Mouse (Mus musculus): Measurements from ENCODE around the gene Zswim4. TPM values are rescaled to one million over a fixed set of nuclear protein-coding genes. Genes with fewer than 3 reads are reported as not detected.
A peak's percentile ranks its signal among the peaks of the same experiment; 100 is the strongest.

Zswim4 gene
- polyA plus RNA-seq, 1 experiment from 2014 or later = 7.9 TPM

DNA sequence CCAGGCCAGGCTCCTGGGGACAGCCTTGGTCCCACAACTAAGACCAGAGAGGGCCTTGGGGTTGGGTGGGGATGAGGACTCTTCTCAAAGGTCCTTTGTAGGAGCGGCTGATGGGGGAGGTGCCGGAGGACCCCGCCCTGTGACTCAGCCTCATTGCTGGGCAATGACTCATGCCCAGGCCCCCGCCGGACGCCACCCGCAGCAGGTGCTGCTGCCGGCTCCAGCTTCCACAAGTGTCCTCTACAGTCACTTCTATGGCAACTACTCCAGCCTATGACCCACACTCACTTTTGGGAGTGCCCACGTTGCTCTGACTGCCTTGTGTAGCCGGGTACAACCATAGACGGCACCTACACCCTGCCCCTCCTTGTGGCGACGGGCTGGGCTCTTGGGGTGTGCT, 44.8 kb downstream of the Zswim4 start:
- Histone ChIP-seq H3K36me3 (ENCODE audit: control insufficient read depth, insufficient read depth, low read length) (no peaks in the 10 kb centered on the region), H3K4me2 (peak overlapping the region; percentile 63), H3K4me1 (replicated peaks; ENCODE audit: control insufficient read depth, insufficient read depth, low read length) (peaks cover 14% of the 10 kb centered on the region), H3K4me3 (ENCODE audit: low read depth, low read length) (peak overlapping the region; percentile 40), H3K9ac (ENCODE audit: low read depth, low read length) (peak overlapping the region; percentile 70), H3K27me3 (replicated peaks; ENCODE audit: control insufficient read depth, insufficient read depth, low read length) (no peaks in the 10 kb centered on the region), H3K27ac (ENCODE audit: low read depth, low read length) (peak overlapping the region; percentile 85), H3K9me3 (ENCODE audit: control insufficient read depth, low read length) (no peaks in the 10 kb centered on the region)
- peak; percentile 71 for ATAC-seq (replicated peaks; ENCODE audit: low FRiP score)
- DNase-seq (ENCODE audit: low spot score) = peak; percentile 64
- 33% methylated on average over 13 of the region's 13 CpGs for WGBS

DNA sequence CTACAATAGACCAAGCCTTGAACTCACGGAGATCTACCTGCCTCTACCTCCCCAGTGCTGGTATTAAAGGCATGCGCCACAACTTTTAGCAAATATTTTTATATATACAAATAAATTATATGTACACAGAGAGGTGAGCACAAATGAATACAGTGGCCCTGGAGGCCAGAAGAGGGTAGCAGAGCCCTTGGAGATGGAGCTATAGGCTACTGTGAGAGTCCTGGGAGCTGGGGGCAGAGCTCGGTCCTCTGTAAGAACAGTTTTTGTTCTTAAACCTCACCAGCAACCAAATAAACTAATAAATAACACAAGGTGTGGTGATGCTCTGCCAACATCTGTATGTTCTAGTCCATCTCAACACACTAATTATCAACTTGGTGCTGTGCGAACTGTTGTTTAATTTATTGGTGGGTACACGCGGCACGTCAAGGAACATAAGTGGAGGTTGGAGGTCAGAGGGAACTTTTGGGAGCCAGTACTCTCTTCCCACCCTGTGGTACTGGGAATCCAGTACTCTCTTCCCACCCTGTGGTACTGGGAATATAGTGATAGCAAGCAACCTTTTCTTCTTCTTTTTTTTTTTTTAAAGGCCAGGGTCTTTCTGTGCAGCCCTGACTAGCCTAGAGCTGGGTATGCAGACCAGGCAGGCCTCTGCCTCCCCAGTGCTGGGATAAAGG, 46.5 kb downstream of the Zswim4 start:
- Histone ChIP-seq H3K27ac (ENCODE audit: low read depth, low read length) (no peak overlapping the region), H3K4me1 (replicated peaks; ENCODE audit: control insufficient read depth, insufficient read depth, low read length) (peaks cover 18% of the 10 kb centered on the region)
- WGBS = 92% methylated on average over 7 of the region's 7 CpGs

DNA sequence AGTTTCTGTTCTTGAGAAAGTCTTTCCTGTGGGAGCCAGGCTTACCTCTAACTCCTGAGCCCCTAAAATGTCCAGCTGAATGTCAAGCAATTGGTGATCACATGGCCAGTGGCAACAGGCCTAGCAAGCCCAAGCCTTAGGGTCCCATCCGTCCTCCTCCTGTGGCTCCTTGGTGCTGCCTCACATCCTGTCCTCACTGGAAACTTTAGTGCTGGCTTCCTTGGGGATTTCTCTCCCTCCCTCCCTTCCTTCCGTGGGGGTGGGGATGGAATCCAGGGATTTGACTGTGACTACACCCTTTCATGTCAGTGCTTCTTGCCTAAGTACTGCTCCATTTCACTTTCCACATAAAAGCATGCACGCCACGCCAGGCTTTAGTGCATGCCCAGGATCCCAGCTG, 47.3 kb downstream of the Zswim4 start:
- H3K36me3 ChIP-seq (ENCODE audit: control insufficient read depth, insufficient read depth, low read length) = no peaks in the 10 kb centered on the region
- no peak overlapping the region for H3K9ac ChIP-seq (ENCODE audit: low read depth, low read length)
- H3K4me3 ChIP-seq (ENCODE audit: low read depth, low read length) = no peak overlapping the region
- peaks cover 18% of the 10 kb centered on the region for H3K4me1 ChIP-seq (replicated peaks; ENCODE audit: control insufficient read depth, insufficient read depth, low read length)
- ATAC-seq (replicated peaks; ENCODE audit: low FRiP score) (no peak), DNase-seq (ENCODE audit: low spot score) (no peak)
- H3K27me3 ChIP-seq (replicated peaks; ENCODE audit: control insufficient read depth, insufficient read depth, low read length) = peaks cover 4% of the 10 kb centered on the region
- no peak overlapping the region for H3K4me2 ChIP-seq
- WGBS = 69% methylated on average over 4 of the region's 4 CpGs
- no peaks in the 10 kb centered on the region for H3K9me3 ChIP-seq (ENCODE audit: control insufficient read depth, low read length)
- H3K27ac ChIP-seq (ENCODE audit: low read depth, low read length) = no peak overlapping the region

More for the DNA sequence above, 46.5 kb downstream of the Zswim4 start:
- ATAC-seq (replicated peaks; ENCODE audit: low FRiP score) = no peak
- Histone ChIP-seq H3K4me2 (no peak overlapping the region), H3K27me3 (replicated peaks; ENCODE audit: control insufficient read depth, insufficient read depth, low read length) (no peaks in the 10 kb centered on the region), H3K9ac (ENCODE audit: low read depth, low read length) (no peak overlapping the region), H3K9me3 (ENCODE audit: control insufficient read depth, low read length) (no peaks in the 10 kb centered on the region), H3K4me3 (ENCODE audit: low read depth, low read length) (no peak overlapping the region), H3K36me3 (ENCODE audit: control insufficient read depth, insufficient read depth, low read length) (no peaks in the 10 kb centered on the region)
- no peak for DNase-seq (ENCODE audit: low spot score)

DNA sequence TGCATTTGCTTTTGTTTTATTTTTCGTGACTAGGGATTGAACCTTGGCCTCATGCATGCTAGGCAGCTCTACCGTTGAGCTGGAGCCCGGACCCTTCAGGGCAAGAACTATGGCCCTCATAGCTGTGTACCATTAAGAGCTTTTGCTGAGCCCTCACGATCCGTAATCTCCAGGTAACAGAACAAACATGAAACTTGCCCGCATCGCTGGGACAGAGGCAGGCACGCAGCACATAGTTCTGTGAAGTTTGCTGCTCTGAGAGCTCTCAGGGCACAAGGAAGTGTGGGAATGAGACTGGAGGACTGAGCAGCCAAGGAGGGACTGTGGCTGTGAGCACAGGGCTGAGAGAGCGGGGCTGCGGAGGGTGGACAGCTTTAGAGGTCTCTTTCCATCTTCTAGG, 48.2 kb downstream of the Zswim4 start:
- WGBS = 82% methylated on average over 10 of the region's 10 CpGs
- Histone ChIP-seq H3K27me3 (replicated peaks; ENCODE audit: control insufficient read depth, insufficient read depth, low read length) (peaks cover 13% of the 10 kb centered on the region), H3K36me3 (ENCODE audit: control insufficient read depth, insufficient read depth, low read length) (no peaks in the 10 kb centered on the region), H3K4me3 (ENCODE audit: low read depth, low read length) (no peak overlapping the region), H3K9ac (ENCODE audit: low read depth, low read length) (no peak overlapping the region), H3K9me3 (ENCODE audit: control insufficient read depth, low read length) (no peaks in the 10 kb centered on the region), H3K4me1 (replicated peaks; ENCODE audit: control insufficient read depth, insufficient read depth, low read length) (peaks cover 18% of the 10 kb centered on the region), H3K27ac (ENCODE audit: low read depth, low read length) (no peak overlapping the region), H3K4me2 (no peak overlapping the region)
- no peak for DNase-seq (ENCODE audit: low spot score)
- no peak for ATAC-seq (replicated peaks; ENCODE audit: low FRiP score)

DNA sequence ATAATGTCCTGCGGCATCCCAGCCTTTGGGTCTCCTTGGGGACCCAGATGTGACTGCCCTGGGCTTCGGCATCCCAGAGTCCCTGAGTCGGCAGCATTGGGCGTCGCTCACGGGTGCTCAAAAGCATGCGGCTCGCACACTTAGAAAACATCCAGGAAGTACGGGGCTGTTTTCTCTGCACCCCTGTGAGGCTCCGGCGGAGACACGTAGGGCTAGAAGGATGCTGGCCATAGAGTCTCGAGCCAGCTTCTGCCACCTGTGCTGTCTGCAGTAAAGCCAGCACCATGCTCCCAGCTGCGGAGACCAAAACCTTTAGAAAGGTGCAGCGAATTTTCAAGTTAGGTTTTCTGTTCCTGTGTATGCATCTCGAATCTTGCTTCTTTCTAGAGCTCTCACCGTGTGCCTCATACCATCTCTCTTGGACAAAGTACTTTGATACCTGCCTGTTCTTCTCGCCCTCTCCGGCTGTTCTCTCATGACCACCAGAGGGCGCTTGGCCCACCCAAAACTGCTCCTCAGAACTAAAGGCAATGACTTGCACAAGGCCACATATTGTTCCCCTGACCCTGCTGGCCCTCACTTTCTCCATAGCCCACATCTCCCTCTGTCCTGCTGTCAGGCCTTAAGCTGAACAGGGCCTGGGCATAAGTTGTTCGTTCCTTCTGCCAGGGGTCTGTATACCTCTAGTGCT, 49.6 kb downstream of the Zswim4 start:
- no peaks in the 10 kb centered on the region for H3K9me3 ChIP-seq (ENCODE audit: control insufficient read depth, low read length)
- peak overlapping the region; percentile 32; the same call in 1 of the 2 replicates for H3K27ac ChIP-seq (ENCODE audit: low read depth, low read length)
- H3K4me3 ChIP-seq (ENCODE audit: low read depth, low read length) = peak overlapping the region; percentile 53
- DNase-seq (ENCODE audit: low spot score) = peak; percentile 76
- peak overlapping the region; percentile 95 for H3K4me2 ChIP-seq
- peaks cover 25% of the 10 kb centered on the region for H3K27me3 ChIP-seq (replicated peaks; ENCODE audit: control insufficient read depth, insufficient read depth, low read length)
- H3K4me1 ChIP-seq (replicated peaks; ENCODE audit: control insufficient read depth, insufficient read depth, low read length) = peaks cover 17% of the 10 kb centered on the region
- no peaks in the 10 kb centered on the region for H3K36me3 ChIP-seq (ENCODE audit: control insufficient read depth, insufficient read depth, low read length)
- H3K9ac ChIP-seq (ENCODE audit: low read depth, low read length) = peak overlapping the region; percentile 60
- 3% methylated on average over 21 of the region's 21 CpGs for WGBS
- ATAC-seq (replicated peaks; ENCODE audit: low FRiP score) = peak; percentile 59

DNA sequence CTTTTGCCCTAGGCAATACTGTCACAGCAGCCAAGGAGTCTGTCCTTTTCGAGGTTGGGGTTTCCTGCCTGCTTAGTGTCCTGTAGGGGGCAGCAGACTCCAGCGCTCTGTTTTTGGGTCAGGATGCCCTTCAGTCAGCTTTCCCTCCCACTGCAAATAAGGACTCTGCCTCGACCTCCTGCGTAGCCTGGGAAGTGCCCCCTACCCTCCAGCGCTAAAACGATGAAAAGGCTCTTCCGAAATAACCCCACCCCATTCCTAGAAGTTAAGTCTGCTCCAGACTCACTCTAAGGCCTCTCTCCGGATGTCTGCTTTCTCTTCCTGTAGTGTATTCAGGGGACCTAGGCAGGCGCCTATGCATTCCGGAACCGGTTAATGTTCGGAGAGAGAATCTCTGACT, 50.3 kb downstream of the Zswim4 start:
- Histone ChIP-seq H3K27me3 (replicated peaks; ENCODE audit: control insufficient read depth, insufficient read depth, low read length) (peaks cover 25% of the 10 kb centered on the region), H3K4me3 (ENCODE audit: low read depth, low read length) (peak overlapping the region; percentile 53)

DNA sequence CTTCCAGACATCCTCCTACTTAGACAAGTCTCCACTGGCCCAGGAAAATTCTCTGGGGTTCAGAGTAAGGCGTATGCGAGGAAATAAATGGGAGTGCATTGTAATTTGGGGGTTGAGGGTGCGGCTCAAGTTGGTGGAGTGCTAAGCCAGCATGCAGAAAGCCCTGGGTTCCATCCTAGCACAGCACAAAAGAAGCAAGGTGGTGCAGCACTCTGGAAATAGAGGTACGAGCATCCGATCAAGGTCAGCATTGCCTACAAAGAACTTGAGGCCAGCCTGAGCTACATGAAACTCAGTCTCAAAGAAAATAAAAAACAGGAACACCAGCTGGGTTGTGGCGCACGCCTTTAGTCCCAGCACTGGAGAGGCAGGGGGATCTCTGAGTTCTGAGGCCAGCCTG, 51.7 kb downstream of the Zswim4 start, which contains the start of gene Nanos3:
Nanos3 (minus strand) TSS at position 101 of the 400 bp plus-strand sequence.
- WGBS = 95% methylated on average over 7 of the region's 7 CpGs
- no peak for ATAC-seq (replicated peaks; ENCODE audit: low FRiP score)
- H3K36me3 ChIP-seq (ENCODE audit: control insufficient read depth, insufficient read depth, low read length) = no peaks in the 10 kb centered on the region
- DNase-seq (ENCODE audit: low spot score) = no peak
- H3K27ac ChIP-seq (ENCODE audit: low read depth, low read length) = no peak within 1 kb of the TSS
- peaks cover 24% of the 10 kb centered on the region for H3K4me1 ChIP-seq (replicated peaks; ENCODE audit: control insufficient read depth, insufficient read depth, low read length)
- H3K4me3 ChIP-seq (ENCODE audit: low read depth, low read length) = peak within 1 kb of the TSS; percentile 69
- no peaks in the 10 kb centered on the region for H3K9me3 ChIP-seq (ENCODE audit: control insufficient read depth, low read length)
- peaks cover 25% of the 10 kb centered on the region for H3K27me3 ChIP-seq (replicated peaks; ENCODE audit: control insufficient read depth, insufficient read depth, low read length)
- H3K4me2 ChIP-seq = peak within 1 kb of the TSS; percentile 91
- H3K9ac ChIP-seq (ENCODE audit: low read depth, low read length) = peak within 1 kb of the TSS; percentile 82

More for the DNA sequence above, 50.3 kb downstream of the Zswim4 start:
- Histone ChIP-seq H3K36me3 (ENCODE audit: control insufficient read depth, insufficient read depth, low read length) (no peaks in the 10 kb centered on the region), H3K27ac (ENCODE audit: low read depth, low read length) (peak overlapping the region; percentile 32; the same call in 1 of the 2 replicates), H3K9me3 (ENCODE audit: control insufficient read depth, low read length) (no peaks in the 10 kb centered on the region), H3K9ac (ENCODE audit: low read depth, low read length) (peak overlapping the region; percentile 60), H3K4me2 (peak overlapping the region; percentile 95), H3K4me1 (replicated peaks; ENCODE audit: control insufficient read depth, insufficient read depth, low read length) (peaks cover 11% of the 10 kb centered on the region)
- WGBS = under 1% methylated on average over 12 of the region's 12 CpGs
- ATAC-seq (replicated peaks; ENCODE audit: low FRiP score) = peak; percentile 32
- DNase-seq (ENCODE audit: low spot score) = peak; percentile 77

DNA sequence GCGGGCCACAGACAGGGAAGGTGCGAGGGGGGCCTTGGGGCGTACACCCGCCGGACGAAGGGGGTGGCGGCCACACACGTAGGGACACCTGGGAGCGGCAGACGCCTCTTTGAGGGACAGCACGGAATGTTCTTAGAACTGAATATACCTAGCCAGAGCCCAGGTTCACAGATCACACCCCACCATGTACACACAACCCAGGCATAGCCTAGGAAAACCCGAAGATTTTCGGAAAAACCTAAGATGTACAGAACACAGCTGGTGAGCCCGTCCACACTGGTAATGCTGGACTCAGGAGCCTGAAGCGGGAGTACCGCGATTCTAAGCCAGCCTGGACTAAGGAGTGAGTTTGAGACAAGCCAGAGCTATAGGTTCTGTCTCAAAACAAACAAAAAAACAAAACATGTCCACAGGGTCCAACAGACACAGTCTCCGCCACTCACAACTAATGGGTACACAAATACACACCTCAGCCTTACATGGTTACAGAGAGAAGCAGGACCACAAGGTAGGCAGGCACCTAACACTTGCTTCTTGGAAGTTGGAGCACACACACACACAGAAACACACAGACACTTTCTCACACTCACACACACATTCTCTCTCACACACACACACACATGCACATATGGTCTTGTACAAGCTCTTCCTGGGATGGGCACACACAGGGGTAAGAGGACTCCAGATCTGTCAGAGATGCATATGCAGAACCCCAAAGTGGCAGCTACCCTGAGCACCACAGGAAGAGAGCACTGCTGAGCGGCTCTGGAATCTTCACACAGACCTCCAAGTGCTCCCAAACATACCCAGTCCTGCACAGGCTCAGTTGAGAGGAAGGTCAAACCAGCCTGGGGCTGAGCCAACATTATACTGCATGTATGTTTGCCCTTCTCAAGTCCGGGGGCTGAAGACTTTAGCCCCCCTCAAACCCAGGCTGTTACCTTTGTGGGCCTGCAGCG, 52.5 kb downstream of the Zswim4 start:
- H3K9me3 ChIP-seq (ENCODE audit: control insufficient read depth, low read length) = no peaks in the 10 kb centered on the region
- peak overlapping the region; percentile 91 for H3K4me2 ChIP-seq
- ATAC-seq (replicated peaks; ENCODE audit: low FRiP score) (no peak), DNase-seq (ENCODE audit: low spot score) (no peak)
- peaks cover 25% of the 10 kb centered on the region for H3K27me3 ChIP-seq (replicated peaks; ENCODE audit: control insufficient read depth, insufficient read depth, low read length)
- H3K36me3 ChIP-seq (ENCODE audit: control insufficient read depth, insufficient read depth, low read length) = no peaks in the 10 kb centered on the region
- peak overlapping the region; percentile 73; the same call in 1 of the 2 replicates for H3K27ac ChIP-seq (ENCODE audit: low read depth, low read length)
- H3K4me3 ChIP-seq (ENCODE audit: low read depth, low read length) = peak overlapping the region; percentile 69
- H3K9ac ChIP-seq (ENCODE audit: low read depth, low read length) = peak overlapping the region; percentile 82
- WGBS = 21% methylated on average over 21 of the region's 21 CpGs
- peaks cover 30% of the 10 kb centered on the region for H3K4me1 ChIP-seq (replicated peaks; ENCODE audit: control insufficient read depth, insufficient read depth, low read length)

Measured in liver, embryonic 11.5 days (tissue).